Mouse (Mus musculus) cerebellum, postnatal 25 days (tissue): ENCODE data around the gene Lin37.

Experiments used
- DNase-seq, 2 experiments: peaks; one replicate each; pipeline ENCODE4 v3.0.0; 2021; ENCODE audit warnings: mixed read lengths in 2 of 2

Lin37 gene

DNA sequence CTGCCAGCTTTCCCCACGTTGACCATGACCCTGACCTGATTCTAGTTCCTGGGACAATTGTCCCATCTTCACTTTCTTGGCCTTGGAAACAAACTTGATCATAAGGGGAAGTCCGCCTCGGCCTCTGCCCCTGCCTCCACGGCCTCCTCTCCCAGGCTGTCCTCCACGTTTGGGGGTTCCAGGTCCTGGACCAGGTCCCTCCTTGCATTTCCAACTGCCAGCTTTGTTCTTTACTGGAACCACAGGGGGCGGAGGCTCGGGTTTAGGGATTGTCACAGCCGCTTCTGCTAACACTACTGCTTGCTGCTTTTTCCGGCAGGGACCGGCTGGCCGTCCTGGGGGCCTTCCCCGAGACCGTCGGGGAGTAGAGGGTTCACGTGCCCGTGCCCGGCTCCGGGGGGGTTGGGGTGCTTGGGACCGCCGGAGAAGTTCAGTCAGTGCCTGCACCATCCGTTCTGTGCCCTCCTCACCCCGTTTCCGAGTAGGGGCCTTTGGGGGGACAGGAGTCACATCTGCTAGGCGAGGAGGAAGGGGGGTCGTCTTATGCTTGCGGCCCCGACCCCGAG lies 26.9 kb upstream of the Lin37 start:
- no peak for DNase-seq

DNA sequence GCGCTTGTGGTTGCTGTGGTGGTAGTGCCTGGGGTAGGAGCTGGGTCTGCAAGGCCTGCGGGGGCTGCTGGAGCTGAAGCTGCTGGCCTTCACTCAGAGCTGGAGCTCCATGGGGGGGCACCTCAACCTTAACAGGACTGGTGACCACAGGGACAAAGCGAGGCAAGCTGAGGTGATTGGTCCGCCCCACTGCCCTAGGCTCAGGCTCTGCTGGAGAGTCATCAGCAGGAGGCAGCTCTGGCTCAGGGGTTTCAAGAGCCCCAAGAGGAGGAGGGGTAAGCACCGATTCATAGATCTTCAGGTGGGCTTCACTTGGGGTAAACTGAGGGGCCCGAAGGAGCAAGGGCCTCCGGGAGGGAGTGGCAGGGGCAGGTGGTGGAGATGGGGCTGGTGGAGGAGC lies 25.5 kb upstream of the Lin37 start:
- DNase-seq: no peak

DNA sequence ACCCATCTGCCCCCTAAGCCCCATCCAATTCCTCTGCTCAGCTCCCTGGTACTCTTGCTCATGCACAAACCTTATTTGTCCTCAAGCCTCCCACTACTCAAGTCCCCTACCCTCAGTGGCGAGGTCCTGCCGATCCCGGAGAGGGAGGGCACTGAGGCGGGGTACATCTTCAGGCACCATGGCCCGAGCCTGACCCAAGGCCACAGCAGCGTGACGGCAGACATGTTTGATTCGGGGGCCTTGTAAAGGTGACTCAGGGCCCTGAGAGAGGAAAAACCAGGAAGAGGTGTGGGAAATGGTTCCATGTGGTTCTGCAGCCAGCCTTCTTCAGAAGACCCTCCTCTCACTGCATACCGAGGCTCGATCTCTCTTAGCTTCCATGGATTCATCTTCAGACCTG lies 24.7 kb upstream of the Lin37 start:
- DNase-seq: no peak

DNA sequence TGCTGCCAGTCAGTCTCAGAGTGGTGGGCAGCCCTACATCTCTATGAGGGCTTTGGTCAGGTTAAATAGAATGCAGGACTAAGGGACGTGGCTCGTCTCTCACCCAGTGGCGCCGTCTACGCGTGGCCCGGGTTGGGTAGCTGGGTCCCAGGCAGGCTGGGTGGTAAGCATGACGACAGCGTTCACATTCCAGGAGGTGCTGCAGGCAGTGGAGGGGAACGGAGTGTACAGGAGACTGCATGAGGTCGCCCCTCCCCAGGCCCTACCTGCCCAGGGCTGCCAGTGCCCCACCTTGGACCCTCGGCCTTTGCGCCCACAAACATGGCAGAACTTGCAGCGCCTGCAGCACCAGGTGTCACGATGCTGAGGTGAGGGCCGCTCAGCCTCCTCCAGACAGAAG lies 21.9 kb upstream of the Lin37 start:
- no peak for DNase-seq

DNA sequence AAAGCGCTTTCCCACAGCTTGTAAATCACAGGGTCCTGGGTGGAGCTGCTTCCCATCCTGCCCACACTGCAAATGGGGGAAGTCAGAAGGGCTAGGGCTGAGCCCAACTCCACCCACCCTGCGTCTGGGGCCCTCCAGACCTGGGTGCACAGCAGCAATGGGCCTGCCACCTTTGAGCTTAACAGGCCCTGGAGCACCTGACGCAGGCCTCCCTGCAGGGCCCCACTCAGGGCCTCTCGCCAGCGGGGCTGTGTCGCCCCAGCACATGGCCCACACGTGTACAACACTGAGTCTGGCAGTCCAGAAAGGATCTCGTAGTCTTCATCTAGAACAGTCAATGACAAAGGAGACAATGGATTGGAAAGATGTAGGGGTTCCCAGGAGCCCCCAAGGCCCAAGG lies 20.3 kb upstream of the Lin37 start:
- DNase-seq: no peak

DNA sequence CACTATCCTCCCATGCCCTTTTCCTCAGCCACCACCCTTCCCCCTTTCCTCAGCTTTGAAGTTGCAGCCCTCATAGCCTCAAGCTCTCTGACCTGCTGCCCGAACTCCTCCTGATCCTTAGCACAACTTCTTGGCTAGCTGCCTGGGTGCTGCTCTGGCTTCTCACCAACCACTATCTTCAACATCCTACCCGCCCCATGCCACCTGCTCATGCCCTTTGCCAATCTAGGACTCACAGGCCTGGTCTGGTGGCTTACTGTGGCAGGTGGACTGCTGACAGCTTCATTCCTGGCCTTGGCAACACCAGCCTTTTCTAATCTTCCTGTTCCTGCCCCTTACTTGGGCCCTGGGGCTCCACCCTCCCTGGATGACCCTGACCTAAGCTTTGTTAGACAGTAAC lies 13.3 kb upstream of the Lin37 start:
- peak; percentile 87 to 91 for DNase-seq

DNA sequence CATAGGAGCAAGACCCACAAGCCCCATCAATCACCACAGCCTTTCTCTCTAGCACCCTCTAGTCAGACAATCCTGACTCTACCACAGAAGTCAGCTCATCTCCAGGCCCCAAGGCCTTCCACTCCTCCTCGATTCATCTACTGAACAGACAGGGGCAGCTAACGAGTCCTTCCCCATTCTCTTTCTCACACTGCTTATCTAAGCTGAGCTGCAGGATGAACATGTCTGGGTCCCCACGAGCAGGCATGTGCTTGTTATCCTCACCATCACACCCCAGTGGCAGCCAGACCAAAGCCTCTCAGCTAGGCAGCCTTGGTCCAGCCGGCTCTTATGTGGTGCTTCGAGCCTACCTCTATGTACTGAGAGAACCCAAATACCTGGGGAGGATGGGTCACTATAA lies 12.8 kb upstream of the Lin37 start:
- no peak for DNase-seq

DNA sequence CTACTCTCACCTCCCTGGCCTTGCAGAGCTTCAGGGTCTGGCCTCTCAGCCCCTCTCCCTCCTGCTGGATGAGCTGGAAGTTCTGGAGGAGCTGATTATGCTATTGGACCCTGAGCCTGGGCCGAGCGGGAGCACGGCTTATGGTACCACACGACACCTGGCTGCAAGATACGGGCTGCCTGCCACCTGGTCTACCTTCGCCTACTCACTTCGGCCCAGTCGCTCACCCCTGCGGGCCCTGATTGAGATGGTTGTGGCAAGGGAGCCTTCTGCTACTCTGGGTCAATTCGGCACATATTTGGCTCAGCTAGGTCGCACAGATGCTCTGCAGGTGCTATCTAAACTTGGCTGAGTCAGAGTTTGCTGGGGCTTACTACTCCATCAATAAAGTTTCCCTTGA lies 7.9 kb upstream of the Lin37 start:
- DNase-seq: no peak

DNA sequence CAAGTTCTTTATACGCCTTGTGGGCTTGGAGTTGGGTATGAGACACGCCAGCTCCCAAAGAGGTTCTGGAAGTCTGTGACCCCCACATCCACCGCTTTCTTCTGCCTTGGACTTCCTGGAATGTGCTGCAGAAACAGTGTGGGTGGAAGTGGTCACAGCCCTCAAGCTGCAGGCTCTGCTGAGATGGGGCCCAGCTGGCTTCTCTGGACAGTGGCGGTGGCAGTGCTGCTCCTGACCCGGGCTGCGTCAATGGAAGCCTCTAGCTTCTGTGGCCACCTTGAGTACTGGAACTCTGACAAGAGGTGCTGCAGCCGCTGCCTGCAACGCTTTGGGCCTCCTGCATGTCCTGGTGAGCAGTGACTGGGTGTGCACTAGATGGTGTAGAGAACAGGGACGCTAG lies 6.4 kb upstream of the Lin37 start:
- no peak for DNase-seq

DNA sequence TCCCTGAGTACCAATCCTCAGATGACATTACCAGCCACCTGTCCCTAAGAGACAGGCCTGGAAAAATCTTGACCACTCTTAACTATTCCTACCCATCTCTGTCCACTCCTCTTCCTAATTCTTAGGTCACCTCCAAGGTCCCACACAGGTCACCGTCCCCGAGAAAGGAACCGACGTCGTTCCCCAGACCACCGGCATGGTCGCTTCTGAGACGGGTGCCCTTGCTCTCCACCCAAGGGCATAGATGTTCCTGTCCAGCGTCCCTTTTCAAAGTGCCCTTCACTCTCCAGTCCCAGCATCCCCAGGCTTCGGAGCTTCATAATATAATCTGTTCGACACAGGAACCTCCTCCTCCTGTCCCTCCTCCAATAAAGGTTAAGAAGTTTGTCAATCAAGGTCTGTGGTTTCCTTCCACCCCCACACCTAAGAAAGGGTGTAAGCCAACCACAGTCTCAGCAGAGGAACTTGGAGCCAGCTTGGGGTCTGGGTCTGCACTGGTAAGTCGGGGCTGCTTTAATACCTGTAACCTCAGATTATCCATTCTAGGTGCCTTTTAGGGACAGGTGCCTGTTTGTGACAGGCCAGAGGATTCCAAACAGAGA lies 5.4 kb upstream of the Lin37 start, which contains the start of gene Igflr1:
Gene Igflr1 (plus strand): TSS at position 458 of the 602 bp plus-strand sequence.
- no peak for DNase-seq

DNA sequence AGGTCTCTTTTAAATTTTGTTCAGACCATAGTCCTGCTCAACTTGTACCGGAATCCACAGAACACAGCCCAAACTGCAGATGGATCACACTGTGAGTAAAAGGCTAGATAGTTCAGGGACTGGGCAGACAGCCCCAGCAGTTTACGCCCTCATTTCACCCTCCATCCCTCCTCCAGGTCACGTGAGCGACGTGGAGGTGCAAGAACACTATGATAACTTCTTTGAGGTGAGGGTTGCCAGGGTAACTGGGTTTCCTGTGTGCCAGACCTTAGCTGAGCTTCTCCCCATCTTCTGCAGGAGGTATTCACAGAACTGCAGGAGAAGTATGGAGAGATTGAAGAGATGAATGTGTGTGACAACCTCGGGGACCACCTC lies 4.3 kb upstream of the Lin37 start:
- DNase-seq: no peak

DNA sequence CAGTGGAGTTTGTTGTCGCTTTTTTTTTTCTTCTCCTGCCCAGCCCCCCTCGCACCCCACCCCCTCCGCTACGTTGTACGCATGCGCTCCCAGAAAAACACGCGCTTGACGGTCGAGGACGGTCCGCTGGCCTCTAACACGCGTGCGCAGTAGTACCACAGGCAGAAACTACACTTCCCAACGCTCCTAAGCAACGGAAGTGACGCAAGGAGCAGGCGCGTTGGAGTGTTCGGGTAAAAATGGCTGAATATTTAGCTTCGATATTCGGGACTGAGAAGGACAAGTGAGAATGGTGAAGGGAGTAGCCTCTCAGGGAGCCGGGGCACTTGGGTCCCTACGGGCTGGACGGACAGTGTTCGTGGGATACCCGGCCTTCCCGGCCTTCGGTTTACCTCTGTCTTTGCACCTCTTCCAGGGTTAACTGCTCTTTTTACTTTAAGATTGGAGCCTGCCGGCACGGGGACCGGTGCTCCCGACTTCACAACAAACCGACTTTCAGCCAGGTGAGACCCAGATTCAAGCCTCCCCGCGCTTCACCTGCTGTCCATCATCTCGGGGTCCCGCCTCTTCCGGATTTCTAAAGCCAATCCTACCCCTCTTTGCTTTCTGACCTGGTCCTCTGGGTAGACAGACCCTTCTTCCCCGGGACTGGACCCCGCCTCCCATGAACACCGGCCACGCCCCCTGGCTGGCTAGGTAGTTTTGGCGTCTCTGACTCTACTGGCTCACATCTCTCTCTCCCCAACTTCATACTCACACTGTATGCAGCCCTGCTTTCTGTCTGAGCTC lies 3.7 kb upstream of the Lin37 start, which contains the start of the genes U2af1l4, Gm49396 and Psenen:
Gene U2af1l4 (plus strand): TSS at position 185 of the 789 bp plus-strand sequence.
Gene Gm49396 (plus strand): TSS at position 228 of the 789 bp plus-strand sequence.
Gene Psenen (minus strand): TSS at position 511 of the 789 bp plus-strand sequence.
- DNase-seq: peak; percentile 94 to 98

DNA sequence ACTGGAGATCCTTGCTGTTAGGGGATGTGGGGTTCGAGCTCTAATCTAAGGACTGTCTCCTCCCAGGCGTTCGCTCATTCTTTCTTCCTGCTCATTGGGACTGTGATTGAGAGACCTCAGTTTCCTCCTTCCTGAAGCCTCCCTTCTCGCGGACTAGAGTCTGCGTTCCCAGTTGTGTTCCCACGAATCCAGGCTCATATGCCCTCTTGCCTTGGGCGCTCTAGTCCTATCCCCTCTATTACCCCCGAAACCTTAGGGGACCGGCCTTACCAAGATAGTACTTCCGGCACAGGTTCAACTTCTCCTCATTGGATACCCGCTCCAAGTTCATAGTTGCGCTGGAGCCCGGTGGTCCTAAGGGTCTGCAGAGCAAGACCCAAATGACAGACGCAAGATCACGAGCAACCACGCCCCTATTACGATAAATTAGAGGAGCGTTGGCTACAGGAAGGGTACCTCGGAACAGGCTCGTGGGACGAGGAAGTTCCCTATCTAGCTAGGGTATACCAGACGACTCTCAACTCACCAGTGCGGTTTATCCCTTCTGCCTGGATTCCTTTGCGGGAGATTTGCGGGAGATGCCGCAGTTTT lies 3.0 kb upstream of the Lin37 start:
- no peak for DNase-seq

DNA sequence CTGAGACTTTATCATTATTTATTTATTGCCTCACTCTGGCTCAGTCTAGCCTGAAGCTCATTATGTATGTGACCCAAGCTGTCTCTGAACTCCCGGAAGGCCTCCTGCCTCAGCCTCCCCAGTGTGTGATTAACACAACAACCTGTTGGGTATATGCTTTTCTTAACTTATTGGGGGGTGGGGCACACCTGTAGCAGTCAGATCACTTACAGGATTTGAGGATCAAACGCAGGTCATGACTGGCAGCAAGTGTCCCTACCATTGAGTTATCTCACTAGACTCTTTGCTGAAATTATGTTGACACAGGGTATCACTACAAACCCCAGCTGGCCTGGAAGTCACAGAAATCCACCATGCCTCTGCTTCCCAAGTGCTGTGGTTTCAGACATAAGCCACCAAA lies 658 bp upstream of the Lin37 start:
- no peak for DNase-seq

DNA sequence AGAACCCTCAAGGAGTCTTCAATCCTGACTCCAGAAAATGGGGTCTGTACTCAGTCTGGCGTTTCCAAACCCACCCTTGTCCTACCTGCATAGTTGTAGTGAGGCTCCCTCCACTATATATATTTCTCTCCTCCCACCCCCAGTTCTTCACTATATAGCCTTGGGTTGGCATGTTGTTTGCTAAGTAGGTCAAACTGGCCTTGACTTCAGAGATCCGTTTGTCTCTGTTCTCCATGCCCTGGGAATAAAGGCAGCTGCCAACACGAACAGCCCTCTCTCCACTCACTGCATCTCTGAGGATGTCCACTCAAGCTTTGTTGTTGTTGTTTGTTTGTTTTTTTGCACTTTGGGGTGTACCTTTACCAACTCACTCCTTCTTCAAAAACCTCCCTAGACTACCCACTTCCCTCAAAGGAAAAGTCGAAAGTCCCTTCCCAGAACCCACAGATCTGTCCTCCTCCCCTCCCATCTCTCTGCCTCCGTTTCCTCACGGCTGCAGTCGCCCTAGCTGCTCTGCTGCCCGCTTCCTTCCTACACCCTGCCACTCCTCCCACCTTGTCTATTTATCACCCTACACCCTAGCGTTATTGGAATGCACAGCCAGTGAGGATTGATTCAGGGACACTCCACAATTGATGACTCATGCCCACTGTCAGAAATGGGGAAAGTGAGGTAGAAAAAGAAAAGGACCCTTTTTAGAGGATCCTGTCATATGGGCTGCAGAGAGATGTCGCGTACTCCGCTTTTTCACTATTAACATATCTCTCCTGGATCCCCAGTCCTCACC lies 789 bp downstream of the Lin37 start:
- DNase-seq: no peak

DNA sequence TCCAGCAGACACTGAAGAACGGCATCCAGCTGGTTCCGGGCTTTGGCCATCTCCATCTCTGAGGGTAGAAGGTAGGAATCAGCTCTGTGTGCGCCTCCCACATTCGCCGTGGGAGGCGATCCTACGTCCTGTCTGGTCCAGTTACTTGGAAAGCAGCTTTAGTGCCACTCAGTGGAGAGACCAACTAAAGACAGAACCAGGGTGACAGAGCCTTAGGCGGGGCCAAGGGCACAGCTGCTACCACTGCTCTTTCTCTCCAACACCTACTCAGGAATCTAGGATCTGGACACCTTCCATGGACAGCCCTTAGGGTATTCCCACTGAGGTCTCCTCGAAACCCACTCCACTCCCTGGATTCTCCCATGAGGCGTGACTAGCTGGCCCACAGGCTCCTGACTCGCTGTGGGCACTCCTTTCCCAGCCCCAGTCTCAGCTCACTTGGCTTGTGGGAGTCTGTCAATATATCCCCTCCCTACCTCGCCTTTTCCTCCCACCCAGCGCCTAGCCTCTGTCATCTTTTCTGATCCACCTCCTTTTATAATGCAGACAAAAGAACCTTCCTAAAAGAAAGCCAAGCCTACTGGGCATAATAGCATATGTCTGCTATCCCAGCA lies 1.6 kb downstream of the Lin37 start:
- DNase-seq: no peak

DNA sequence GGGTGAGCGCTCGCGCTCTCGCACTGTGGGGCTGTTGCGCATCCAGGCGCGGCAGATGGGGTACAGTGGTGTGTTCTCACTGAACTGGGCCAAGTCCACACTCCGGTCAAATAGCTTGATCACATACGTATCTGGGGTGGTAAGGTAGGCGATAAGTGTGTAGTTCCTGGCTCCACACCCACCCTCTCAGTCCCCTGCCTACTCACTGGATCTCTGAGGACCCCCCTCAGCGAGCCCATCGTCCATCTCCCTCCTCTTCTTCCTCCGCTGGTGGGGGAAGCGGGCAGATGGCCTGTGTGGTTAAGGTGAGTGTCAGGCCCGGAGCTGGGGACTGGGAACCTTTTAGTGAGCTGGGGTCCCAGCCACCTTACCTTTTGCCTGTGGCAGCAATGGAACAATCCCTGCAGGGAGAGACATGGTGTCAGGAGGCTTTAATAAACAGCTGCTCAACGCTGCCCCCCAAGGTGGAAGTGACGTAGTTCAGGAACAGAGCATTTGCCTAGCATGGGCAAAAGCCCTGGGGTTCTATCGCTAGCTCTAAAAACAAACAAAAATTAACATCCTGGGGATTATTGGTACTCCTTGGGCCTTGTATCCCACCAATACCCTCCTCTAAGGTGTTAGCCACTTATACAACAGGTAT lies 2.6 kb downstream of the Lin37 start:
- peak in 1 of 2 experiments; percentile 45 for DNase-seq

DNA sequence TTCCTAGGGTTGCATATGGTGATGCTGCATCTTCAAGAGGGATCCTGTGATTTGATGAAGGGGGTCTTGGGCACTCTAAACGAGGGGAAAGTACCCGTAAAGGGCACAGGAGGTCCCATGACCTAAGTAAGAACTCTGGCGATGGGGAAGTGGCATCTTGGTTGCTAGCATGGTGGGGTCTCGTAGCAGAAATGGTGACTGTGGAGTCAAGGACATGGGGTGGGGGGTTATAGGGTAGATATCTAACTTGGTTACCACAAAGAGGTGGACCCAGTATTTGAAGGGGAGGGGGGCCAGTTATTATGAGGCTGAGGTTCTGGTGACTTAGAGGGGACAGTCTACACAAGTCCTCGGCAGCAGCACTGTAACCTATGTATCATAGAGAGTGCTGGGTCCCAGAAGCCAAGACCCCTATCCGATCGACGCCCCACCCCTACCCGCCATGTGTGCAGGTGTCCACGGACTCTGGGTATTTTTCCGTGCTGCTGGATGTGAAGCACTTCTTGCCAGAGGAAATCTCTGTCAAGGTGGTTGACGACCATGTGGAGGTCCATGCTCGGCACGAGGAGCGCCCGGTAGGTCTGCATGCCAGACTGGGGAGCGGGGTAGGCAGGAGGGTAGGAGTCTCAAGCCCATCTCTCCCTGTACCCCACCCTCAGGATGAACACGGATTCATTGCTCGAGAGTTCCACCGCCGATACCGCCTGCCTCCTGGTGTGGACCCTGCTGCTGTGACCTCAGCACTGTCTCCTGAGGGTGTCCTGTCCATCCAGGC lies 5.6 kb downstream of the Lin37 start:
- peak in 1 of 2 experiments; percentile 45 for DNase-seq

DNA sequence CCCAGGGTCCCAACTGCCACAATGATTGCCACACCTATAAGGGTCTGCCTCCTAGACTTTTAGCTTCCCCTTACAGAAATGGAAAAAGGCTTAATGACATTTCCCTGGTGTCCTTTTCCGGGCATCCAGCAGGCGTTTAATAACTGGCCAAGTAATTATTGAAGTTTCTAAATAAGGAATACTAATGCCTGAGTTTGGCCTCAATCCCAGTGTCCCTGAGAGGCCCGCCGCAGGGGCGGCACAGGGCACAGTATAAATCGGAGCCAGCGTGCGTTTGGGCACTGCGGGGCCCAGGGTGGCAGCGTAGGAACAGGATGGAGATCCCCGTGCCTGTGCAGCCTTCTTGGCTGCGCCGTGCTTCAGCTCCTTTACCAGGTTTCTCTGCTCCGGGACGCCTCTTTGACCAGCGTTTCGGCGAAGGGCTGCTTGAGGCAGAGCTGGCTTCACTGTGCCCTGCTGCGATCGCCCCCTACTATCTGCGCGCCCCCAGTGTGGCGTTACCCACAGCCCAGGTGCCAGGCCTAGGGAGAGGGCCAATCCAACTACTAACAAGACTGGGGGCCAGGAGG lies 6.5 kb downstream of the Lin37 start:
- DNase-seq: peak; percentile 74 to 78
